Mouse (Mus musculus) c-Kit-positive CD71-negative TER-119-negative erythroid progenitor cells, embryonic 14.5 days (primary cell): ENCODE measurements at regions not wholly inside any gene's neighbourhood (a gene's known extent, or its start where the extent isn't known, plus 50 kb on each side); places are given as distances from the start of the nearest gene placed in this dataset.

Source experiments
- DNase-seq: peaks from one replicate; pipeline ENCODE4 v3.0.0-alpha.2; 2013; ENCODE audit warnings: low read depth

GRCm38 (mm10) chr2:28287210-28287860 lies 94.5 kb downstream of the Olfm1 start:
- DNase-seq: no peak

GRCm38 (mm10) chr2:28289339-28289738 lies 96.5 kb downstream of the Olfm1 start:
- no peak for DNase-seq

GRCm38 (mm10) chr2:28289860-28290471 lies 97.2 kb downstream of the Olfm1 start:
- DNase-seq: no peak

- DNase-seq: no peak
Observed at GRCm38 (mm10) chr2:28294509-28294908, 101.7 kb downstream of the Olfm1 start.

- no peak for DNase-seq
Observed at GRCm38 (mm10) chr2:28296183-28296582, 103.4 kb downstream of the Olfm1 start.

- DNase-seq: no peak
Observed at GRCm38 (mm10) chr2:28298738-28299137, 105.9 kb downstream of the Olfm1 start.

- DNase-seq: no peak
Observed at GRCm38 (mm10) chr2:28299346-28299745, 106.6 kb downstream of the Olfm1 start.

GRCm38 (mm10) chr2:28301313-28301712 lies 108.5 kb downstream of the Olfm1 start:
- DNase-seq: no peak

GRCm38 (mm10) chr2:28303936-28304335 lies 111.1 kb downstream of the Olfm1 start:
- DNase-seq: no peak

- DNase-seq: peak; percentile 23
Observed at GRCm38 (mm10) chr2:28304712-28305111, 111.9 kb downstream of the Olfm1 start.

GRCm38 (mm10) chr2:28309122-28309521 lies 116.3 kb downstream of the Olfm1 start:
- DNase-seq: no peak

- no peak for DNase-seq
Observed at GRCm38 (mm10) chr2:28312212-28312611, 119.4 kb downstream of the Olfm1 start.

- DNase-seq: no peak
Observed at GRCm38 (mm10) chr2:28325502-28325901, 121.1 kb upstream of the Ppp1r26 start.

GRCm38 (mm10) chr2:28326056-28326455 lies 120.5 kb upstream of the Ppp1r26 start:
- DNase-seq: no peak

GRCm38 (mm10) chr2:28326682-28327081 lies 119.9 kb upstream of the Ppp1r26 start:
- DNase-seq: no peak

- DNase-seq: no peak
Observed at GRCm38 (mm10) chr2:28329130-28329529, 117.5 kb upstream of the Ppp1r26 start.

GRCm38 (mm10) chr2:28335141-28335789 lies 111.3 kb upstream of the Ppp1r26 start:
- DNase-seq: no peak

- DNase-seq: no peak
Observed at GRCm38 (mm10) chr2:28335810-28336209, 110.8 kb upstream of the Ppp1r26 start.

GRCm38 (mm10) chr2:28336349-28337309 lies 110.0 kb upstream of the Ppp1r26 start:
- DNase-seq: no peak

GRCm38 (mm10) chr2:28337561-28337960 lies 109.0 kb upstream of the Ppp1r26 start:
- no peak for DNase-seq

GRCm38 (mm10) chr2:28341304-28341703 lies 105.3 kb upstream of the Ppp1r26 start:
- no peak for DNase-seq

- DNase-seq: no peak
Observed at GRCm38 (mm10) chr2:28348453-28348852, 98.1 kb upstream of the Ppp1r26 start.
